Mouse (Mus musculus) midbrain, embryonic 15.5 days (tissue): ENCODE data around the gene Slc25a29. TPM values are rescaled to one million over a fixed set of nuclear protein-coding genes. Genes with fewer than 3 reads are reported as not detected.

Experiments
- ATAC-seq: fragments of 200-750 bp; cut with Nextera tagmentation; replicated peaks from 2 replicates; pipeline ENCODE4 v1.8.0; 2017; ENCODE audit warnings: moderate TSS enrichment
- H3K27ac ChIP-seq: fragments of 300-500 bp; sonication (generic); 2 replicates; pipeline ENCODE4 v1.5.1; 2015; ENCODE audit warnings: mild to moderate bottlenecking, inconsistent platforms
- H3K27me3 ChIP-seq: fragments of 300-500 bp; sonication (generic); replicated peaks from 2 replicates; pipeline ENCODE4 v1.6.1; 2015; ENCODE audit warnings: inconsistent platforms
- H3K36me3 ChIP-seq: fragments of 300-500 bp; sonication (generic); replicated peaks from 2 replicates; pipeline ENCODE4 v1.6.1; 2015; ENCODE audit warnings: inconsistent platforms
- H3K4me1 ChIP-seq: fragments of 300-500 bp; sonication (generic); 2 replicates; pipeline ENCODE4 v1.6.1; 2015; ENCODE audit warnings: inconsistent platforms
- H3K4me2 ChIP-seq: fragments of 300-500 bp; sonication (generic); 2 replicates; pipeline ENCODE4 v1.6.1; 2015; ENCODE audit warnings: inconsistent platforms, mild to moderate bottlenecking, moderate library complexity
- H3K4me3 ChIP-seq: fragments of 300-500 bp; sonication (generic); 2 replicates; pipeline ENCODE4 v1.5.1; 2015; ENCODE audit warnings: mild to moderate bottlenecking, inconsistent platforms
- H3K9ac ChIP-seq: fragments of 300-500 bp; sonication (generic); 2 replicates; pipeline ENCODE4 v1.6.1; 2015; ENCODE audit warnings: mild to moderate bottlenecking, inconsistent platforms
- H3K9me3 ChIP-seq: fragments of 300-500 bp; sonication (generic); 2 replicates; pipeline ENCODE4 v1.6.1; 2016; ENCODE audit warnings: inconsistent platforms
- WGBS: fragments of 180-500 bp; shearing (Covaris S2); methylation state at CpG from one replicate; pipeline ENCODE4 v1.1.7; 2015; ENCODE audit warnings: mixed read lengths; 5-methylcytosine and 5-hydroxymethylcytosine counted together
- microRNA counts: library from miRNA; unstranded; fragments of <30 nt; microRNA quantifications from one replicate; lab custom pipeline; 2016
- microRNA-seq: library from miRNA; unstranded; fragments of <30 nt; microRNA quantifications from one replicate; pipeline ENCODE4, GENCODE M21; 2016
- polyA plus RNA-seq: library from polyadenylated mRNA; unstranded; fragments of >200 nt; fragmentation: Nextera tagmentation; extraction: Ambion mirVana; gene quantifications from 2 replicates; pipeline ENCODE4 v1.2.1, GENCODE M21; 2015

Slc25a29 gene
- polyA plus RNA-seq, 1 experiment from 2014 or later, result 22.6 TPM

DNA sequence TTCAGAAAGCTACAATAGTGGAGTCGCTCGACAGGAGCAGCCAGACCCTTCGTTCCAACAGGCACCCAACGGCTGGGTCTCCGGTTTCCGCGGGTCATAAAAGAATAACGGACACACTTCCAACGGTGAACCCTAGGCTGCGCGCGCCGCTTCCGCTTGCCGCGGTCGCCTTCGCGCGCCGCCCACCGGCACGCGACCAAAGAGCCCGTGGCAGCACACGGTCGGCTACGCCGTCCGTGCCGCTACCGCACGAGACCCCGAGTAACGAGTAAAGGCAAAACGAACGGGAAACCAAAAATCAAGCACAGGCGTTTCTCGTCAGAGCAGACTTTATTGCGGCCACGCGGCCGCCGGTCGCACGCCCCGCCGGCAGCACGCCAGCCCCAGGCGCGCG is 43.5 kb downstream of the Slc25a29 start:
- peak; percentile 57 for ATAC-seq
- no peaks in the 10 kb centered on the region for H3K27me3 ChIP-seq
- H3K9me3 ChIP-seq, result no peaks in the 10 kb centered on the region
- no peaks in the 10 kb centered on the region for H3K36me3 ChIP-seq
- H3K27ac ChIP-seq, result peak overlapping the region; percentile 99
- under 1% methylated on average over 52 of the region's 52 CpGs for WGBS
- peak overlapping the region; percentile 70 for H3K4me3 ChIP-seq
- peak overlapping the region; percentile 73 for H3K9ac ChIP-seq
- peaks cover 40% of the 10 kb centered on the region for H3K4me1 ChIP-seq
- H3K4me2 ChIP-seq, result peak overlapping the region; percentile 49

DNA sequence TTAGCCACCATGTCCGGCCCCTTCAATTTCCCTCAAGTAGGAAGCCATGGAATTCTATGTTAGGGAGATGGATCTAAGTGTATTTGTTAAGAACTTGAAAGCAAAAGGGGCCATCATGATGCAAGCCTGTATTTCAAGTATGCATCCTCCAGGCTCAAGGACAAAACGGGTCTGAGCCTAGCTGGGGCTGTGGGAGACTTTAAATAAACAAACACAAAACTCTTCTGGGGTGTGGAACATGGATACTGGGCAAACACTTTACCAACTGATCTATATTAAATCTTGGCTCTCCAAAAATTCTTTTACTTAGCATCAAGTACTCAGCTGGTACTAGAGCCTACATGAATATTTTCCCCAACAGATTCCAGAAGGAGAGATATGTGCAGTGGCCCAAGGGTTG is 48.4 kb downstream of the Slc25a29 start:
- Histone ChIP-seq H3K4me2 (no peak overlapping the region), H3K4me1 (peaks cover 19% of the 10 kb centered on the region), H3K27ac (no peak overlapping the region), H3K27me3 (no peaks in the 10 kb centered on the region), H3K36me3 (no peaks in the 10 kb centered on the region), H3K9ac (no peak overlapping the region), H3K9me3 (no peaks in the 10 kb centered on the region), H3K4me3 (no peak overlapping the region)
- WGBS, result 92% methylated on average over 2 of the region's 2 CpGs
- ATAC-seq, result no peak

DNA sequence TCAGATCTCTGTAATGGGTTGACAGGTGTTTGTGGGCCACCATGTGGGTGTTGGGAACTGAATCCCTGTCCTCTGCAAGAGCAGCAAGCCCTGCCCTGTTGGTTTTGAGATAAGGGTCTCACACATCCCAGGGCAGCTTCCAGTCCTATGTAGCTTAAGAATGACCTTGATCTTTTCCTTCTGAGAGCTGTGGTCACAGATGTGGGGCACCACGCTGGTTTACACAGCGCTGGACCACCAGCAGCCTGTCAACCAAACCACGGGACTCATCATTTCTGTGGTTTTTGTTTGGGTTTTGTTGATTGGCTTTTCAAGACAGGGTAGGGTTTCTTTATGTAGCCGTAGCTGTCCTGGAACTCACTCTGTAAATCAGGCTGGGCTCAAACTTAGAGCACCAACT is 50.5 kb downstream of the Slc25a29 start:
- Histone ChIP-seq H3K9ac (no peak overlapping the region), H3K27ac (no peak overlapping the region), H3K4me3 (no peak overlapping the region), H3K36me3 (no peaks in the 10 kb centered on the region), H3K27me3 (no peaks in the 10 kb centered on the region), H3K9me3 (no peaks in the 10 kb centered on the region), H3K4me2 (no peak overlapping the region), H3K4me1 (0 out of 2 replicates have a peak, but pooled peaks cover 4% of the 10 kb centered on the region)
- WGBS, result 94% methylated on average over 4 of the region's 4 CpGs
- no peak for ATAC-seq

DNA sequence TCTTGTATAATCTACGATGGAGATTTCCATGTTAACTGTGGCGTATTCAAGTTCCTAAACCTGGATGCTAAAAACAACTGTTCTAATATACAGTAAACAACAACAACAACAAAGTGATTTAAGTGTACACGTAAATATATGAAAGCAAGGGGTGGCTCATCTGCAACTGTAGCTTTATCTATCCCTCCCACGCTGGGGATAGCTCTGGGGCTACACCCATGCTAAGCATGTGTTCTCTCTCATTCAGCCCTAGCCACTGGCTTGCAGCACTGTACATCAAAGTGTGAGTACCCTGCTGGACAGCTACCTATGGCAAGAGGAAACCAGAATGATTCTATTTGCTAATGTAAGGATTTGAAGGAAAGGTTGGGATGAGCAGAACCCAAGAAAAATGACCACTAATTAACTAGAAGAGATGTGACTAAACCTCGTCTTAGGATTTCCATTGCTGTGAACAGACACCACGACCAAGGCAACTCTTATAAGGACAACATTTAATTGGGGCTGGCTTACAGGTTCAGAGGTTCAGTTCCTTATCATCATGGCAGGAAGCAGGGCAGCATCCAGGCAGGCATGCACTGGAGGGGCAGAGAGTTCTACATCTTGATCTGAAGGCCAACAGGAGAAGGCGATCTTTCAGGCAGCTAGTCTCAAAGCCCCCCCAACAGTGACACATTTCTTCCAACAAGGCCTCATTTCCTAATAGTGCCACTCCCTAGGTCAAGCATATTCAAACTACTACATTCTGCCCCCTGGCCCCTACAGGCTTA is 55.4 kb downstream of the Slc25a29 start:
- Histone ChIP-seq H3K4me3 (no peak overlapping the region), H3K27me3 (no peaks in the 10 kb centered on the region), H3K4me2 (no peak overlapping the region), H3K27ac (no peak overlapping the region), H3K36me3 (peaks cover 9% of the 10 kb centered on the region; the same call in 1 of the 2 replicates), H3K9me3 (peaks cover 7% of the 10 kb centered on the region; the same call in 1 of the 2 replicates), H3K4me1 (no peaks in the 10 kb centered on the region), H3K9ac (no peak overlapping the region)
- 97% methylated on average over 7 of the region's 7 CpGs for WGBS
- ATAC-seq, result no peak

MicroRNAs encoded within 50 kb of the gene (microRNA counts, 519-probe panel; counts per million panel counts)
- microRNA mmu-miR-345-3p (lab: Ali Mortazavi, UCI) (not detected), microRNA mmu-miR-345-5p (lab: Ali Mortazavi, UCI) (2,601 counts per million, percentile 54 among the panel's probes with 10 or more counts)

Small RNA genes lying within 50 kb of the gene (microRNA-seq; reads per million reads assigned to microRNA genes)
- 93.6 reads per million, percentile 54 among the genes with 10 or more reads in this experiment for gene Mir345

Other genes starting within 250 kb of the Slc25a29 start
- gene Degs2, start 133.6 kb downstream of the Slc25a29 start, polyA plus RNA-seq, result 3.2 and 3.4 TPM in 2 replicates
- gene Yy1, start 42.9 kb downstream of the Slc25a29 start, polyA plus RNA-seq, result 12.9 TPM in 2 replicates
- gene Slc25a47, start 163 bp upstream of the Slc25a29 start, polyA plus RNA-seq, result 8.7 and 10.3 TPM in 2 replicates
- 5.2 and 7.2 TPM in 2 replicates for gene Wdr25, start 57.7 kb upstream of the Slc25a29 start, polyA plus RNA-seq
- gene Wars, start 58.3 kb upstream of the Slc25a29 start, polyA plus RNA-seq, result 103 and 104 TPM in 2 replicates
- gene Begain, start 232.3 kb upstream of the Slc25a29 start, polyA plus RNA-seq, result 30.8 and 34.0 TPM in 2 replicates